Mouse (Mus musculus) gastrocnemius, postnatal 36 days (tissue): ENCODE data around the gene Dhx35. TPM values are rescaled to one million over a fixed set of nuclear protein-coding genes. Genes with fewer than 3 reads are reported as not detected.

ENCODE experiments used
- DNase-seq, 2 experiments: peaks; one replicate each; pipeline ENCODE4 v3.0.0; 2022
- intact Hi-C: fragments of 180-260 bp; cut with DNase I; formaldehyde crosslinking; loops from one replicate; pipeline ENCODE4 v1.15.1; 2025
- total RNA-seq, 2 experiments: library from RNA; stranded (reverse); gene quantifications; 2 replicates each; pipeline ENCODE4 v1.2.3; 2021

Dhx35 gene
- total RNA-seq, 2 experiments from 2014 or later, result 7.0 to 9.5 TPM

- intact Hi-C loops, result no loop called here
- no peak for DNase-seq
These were observed 92.0 kb downstream of the Dhx35 start for GRCm38 (mm10) chr2:158886571-158886970.

GRCm38 (mm10) chr2:158888531-158888930 lies 93.9 kb downstream of the Dhx35 start:
- intact Hi-C loops, result no loop called here
- no peak for DNase-seq

- no peak for DNase-seq
- intact Hi-C loops, result no loop called here
These were observed 94.6 kb downstream of the Dhx35 start for GRCm38 (mm10) chr2:158889201-158889600.

GRCm38 (mm10) chr2:158891319-158891718 lies 96.7 kb downstream of the Dhx35 start:
- no peak for DNase-seq
- intact Hi-C loops, result no loop called here

- intact Hi-C loops, result no loop called here
- DNase-seq, result no peak
These were observed 98.7 kb downstream of the Dhx35 start for GRCm38 (mm10) chr2:158893171-158893853.

GRCm38 (mm10) chr2:158898469-158899196 lies 104.0 kb downstream of the Dhx35 start:
- intact Hi-C loops, result no loop called here
- no peak for DNase-seq

Other genes with a start within 250 kb of the Dhx35 start
- not detected for gene Slc32a1, start 184.0 kb upstream of the Dhx35 start, total RNA-seq
- 1 to 10 TPM; 2.4 to 3.6 TPM for gene Actr5, start 169.9 kb upstream of the Dhx35 start, total RNA-seq
- 1 to 10 TPM; 3.5 to 3.6 TPM for gene Ppp1r16b, start 129.4 kb upstream of the Dhx35 start, total RNA-seq
- gene Fam83d, start 26.7 kb upstream of the Dhx35 start, total RNA-seq, result 1 to 10 TPM; 1.1 to 1.7 TPM